In the genomic region with DNA sequence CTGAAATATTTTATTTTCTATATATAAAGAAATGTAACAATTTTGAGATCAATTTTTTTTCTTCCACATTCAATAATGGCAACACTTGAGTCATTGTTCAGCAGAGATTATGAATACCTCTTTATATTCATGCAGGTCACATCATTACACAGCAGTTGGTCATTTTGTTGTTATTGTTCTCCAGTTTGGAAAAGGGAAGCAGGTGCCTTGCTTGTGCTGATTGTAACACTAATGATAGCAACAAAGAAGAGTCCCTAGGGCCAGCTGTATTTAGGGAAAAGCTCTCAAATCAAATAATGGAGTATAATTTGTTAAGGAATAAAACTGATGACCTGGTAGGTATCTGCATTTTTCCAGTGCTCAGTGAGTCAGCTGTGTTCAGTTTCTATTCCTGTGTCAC, we compare ENCODE assay signal across 25 mouse cellular contexts.
A peak's percentile ranks its signal among the peaks of the same experiment; 100 is the strongest.
DNase-seq lines count a peak whose midpoint lies in the region; ATAC-seq and TF ChIP-seq lines count a peak whose summit lies in the region.
"Had no signal": no experiment of that assay in that cellular context is flagged by ENCODE, and none has a peak within 500 bp of the region (broad histone marks: within the 10 kb centered on the region; RNA-seq: fewer than 3 reads in every experiment).

No protein-coding gene starts in this region.

- no peak for TF ChIP-seq EP300 in MEL (IDR thresholded peaks at IDR 0.05; ENCODE audit: low read depth in 1 of 2, low read length in 2 of 2)

- no peak overlapping the region for H3K4me3 ChIP-seq in hindbrain, embryonic 12.5 days
- no peak overlapping the region for H3K4me3 ChIP-seq in hindbrain, embryonic 16.5 days (ENCODE audit: low read length)
- no peak overlapping the region for H3K4me3 ChIP-seq in midbrain, embryonic 14.5 days (replicated peaks; ENCODE audit: low read depth, low read length)
- no peak overlapping the region for H3K4me3 ChIP-seq in midbrain, embryonic 16.5 days (ENCODE audit: low read depth, low read length)
- H3K4me3 ChIP-seq in MEL (ENCODE audit: control insufficient read depth in 1 of 2, insufficient read depth in 1 of 2, low read depth in 2 of 2, low read length in 2 of 2), result no peak overlapping the region; a peak in 1 of 4 replicates
- H3K4me3 ChIP-seq: embryonic facial prominence, embryonic 12.5 days; embryonic facial prominence, embryonic 15.5 days; gastrocnemius, adult 2 months had no signal

- no peak overlapping the region for H3K9ac ChIP-seq in hindbrain, embryonic 12.5 days
- H3K9ac ChIP-seq in hindbrain, embryonic 16.5 days (ENCODE audit: low read depth, low read length), result no peak overlapping the region
- no peak overlapping the region for H3K9ac ChIP-seq in midbrain, embryonic 14.5 days (replicated peaks; ENCODE audit: low read length)
- no peak overlapping the region for H3K9ac ChIP-seq in midbrain, embryonic 16.5 days (ENCODE audit: low read depth, low read length)
- no peak overlapping the region for H3K9ac ChIP-seq in MEL (ENCODE audit: control insufficient read depth, low read depth, low read length, poor library complexity, severe bottlenecking)
- H3K9ac ChIP-seq: embryonic facial prominence, embryonic 12.5 days; embryonic facial prominence, embryonic 15.5 days; forebrain, postnatal 0 days had no signal

- H3K79me2 ChIP-seq in MEL (ENCODE audit: control insufficient read depth, insufficient read depth, low read length, poor library complexity), result no peaks in the 10 kb centered on the region

- no peak for TF ChIP-seq CTCF in MEL (IDR thresholded peaks at IDR 0.05 in 2 of 3, conservative IDR thresholded peaks at IDR 0.05 in 1 of 3; ENCODE audit: control insufficient read depth in 1 of 3, insufficient read depth in 1 of 3, low read depth in 2 of 3, low read length in 3 of 3, poor library complexity in 1 of 3, severe bottlenecking in 1 of 3)

- H3K36me3 ChIP-seq in hindbrain, embryonic 12.5 days, result no peaks in the 10 kb centered on the region
- no peaks in the 10 kb centered on the region for H3K36me3 ChIP-seq in hindbrain, embryonic 16.5 days (ENCODE audit: control insufficient read depth, insufficient read depth, low read length)
- H3K36me3 ChIP-seq in midbrain, embryonic 14.5 days (ENCODE audit: control insufficient read depth, insufficient read depth, low read length), result no peaks in the 10 kb centered on the region
- H3K36me3 ChIP-seq in midbrain, embryonic 16.5 days (ENCODE audit: control insufficient read depth, insufficient read depth, low read length), result no peaks in the 10 kb centered on the region
- H3K36me3 ChIP-seq in MEL (ENCODE audit: control insufficient read depth in 1 of 2, insufficient read depth in 2 of 2, low read length in 2 of 2), result peaks cover 0 to 6% of the 10 kb centered on the region in 2 experiments; a peak in 2 of 4 replicates
- H3K36me3 ChIP-seq: embryonic facial prominence, embryonic 12.5 days; embryonic facial prominence, embryonic 15.5 days; G1E had no signal

- peak; percentile 63 for ATAC-seq in hindbrain, embryonic 12.5 days (ENCODE audit: low FRiP score)
- ATAC-seq in hindbrain, embryonic 16.5 days, result no peak
- no peak for ATAC-seq in midbrain, embryonic 14.5 days (ENCODE audit: low FRiP score, low TSS enrichment)
- ATAC-seq in midbrain, embryonic 16.5 days, result no peak
- ATAC-seq: activated CD4-positive, CD25-positive, alpha-beta regulatory T cell, adult 4 months; forebrain, embryonic 14.5 days; forebrain, postnatal 0 days had no signal

- no peaks in the 10 kb centered on the region for H3K27me3 ChIP-seq in hindbrain, embryonic 12.5 days
- H3K27me3 ChIP-seq in hindbrain, embryonic 16.5 days (replicated peaks; ENCODE audit: control insufficient read depth, insufficient read depth, low read length), result no peaks in the 10 kb centered on the region
- H3K27me3 ChIP-seq in midbrain, embryonic 14.5 days (ENCODE audit: control insufficient read depth, insufficient read depth, low read length), result no peaks in the 10 kb centered on the region
- no peaks in the 10 kb centered on the region for H3K27me3 ChIP-seq in midbrain, embryonic 16.5 days (ENCODE audit: control insufficient read depth, insufficient read depth, low read depth, low read length)
- H3K27me3 ChIP-seq in MEL (ENCODE audit: control insufficient read depth in 1 of 2, insufficient read depth in 2 of 2, low read length in 2 of 2), result no peaks in the 10 kb centered on the region
- H3K27me3 ChIP-seq: CH12.LX; embryonic facial prominence, embryonic 12.5 days; embryonic facial prominence, embryonic 15.5 days had no signal

- TF ChIP-seq POLR2A in MEL (IDR thresholded peaks at IDR 0.05; ENCODE audit: control insufficient read depth in 1 of 2, insufficient read depth in 1 of 2, low read depth in 1 of 2, low read length in 2 of 2, poor library complexity in 1 of 2), result no peak

- H3K9me3 ChIP-seq in hindbrain, embryonic 12.5 days (replicated peaks), result no peaks in the 10 kb centered on the region
- no peaks in the 10 kb centered on the region for H3K9me3 ChIP-seq in hindbrain, embryonic 16.5 days (ENCODE audit: control insufficient read depth, low read length)
- no peaks in the 10 kb centered on the region for H3K9me3 ChIP-seq in midbrain, embryonic 14.5 days (ENCODE audit: control insufficient read depth, low read length)
- H3K9me3 ChIP-seq in midbrain, embryonic 16.5 days (replicated peaks; ENCODE audit: control insufficient read depth, low read length, poor library complexity, severe bottlenecking), result no peaks in the 10 kb centered on the region
- H3K9me3 ChIP-seq in MEL (replicated peaks; ENCODE audit: insufficient read depth, low read length), result no peaks in the 10 kb centered on the region
- H3K9me3 ChIP-seq: embryonic facial prominence, embryonic 12.5 days; embryonic facial prominence, embryonic 15.5 days; G1E had no signal

- no peak overlapping the region for H3K4me2 ChIP-seq in hindbrain, embryonic 12.5 days (replicated peaks)
- no peak overlapping the region for H3K4me2 ChIP-seq in hindbrain, embryonic 16.5 days (ENCODE audit: low read length)
- no peak overlapping the region for H3K4me2 ChIP-seq in midbrain, embryonic 14.5 days (ENCODE audit: low read length)
- H3K4me2 ChIP-seq in midbrain, embryonic 16.5 days (ENCODE audit: low read length), result no peak overlapping the region
- H3K4me2 ChIP-seq: embryonic facial prominence, embryonic 12.5 days; embryonic facial prominence, embryonic 15.5 days; heart, embryonic 11.5 days had no signal

- peak; percentile 4 for DNase-seq in midbrain, embryonic 14.5 days
- DNase-seq in MEL (ENCODE audit: low read depth, low spot score), result peak; percentile 27
- DNase-seq in brain, adult 2 months (ENCODE audit: low read depth, low spot score), result peak; percentile 0
- no peak for DNase-seq in spleen, postnatal 14 days (ENCODE audit: low spot score in 2 of 2)
- DNase-seq: adrenal gland, adult 8-10 months; adrenal gland, postnatal 25 days; B cell, adult 2 months; cerebellum, adult 11 months; cerebellum, adult 2 months; cerebellum, adult 9-11 months; cerebellum, postnatal 25 days; forebrain, postnatal 0 days; gastrocnemius, adult 2 months; gastrocnemius, postnatal 14 days; heart, adult 11 months had no signal

- no peaks in the 10 kb centered on the region for H3K4me1 ChIP-seq in hindbrain, embryonic 12.5 days
- no peaks in the 10 kb centered on the region for H3K4me1 ChIP-seq in hindbrain, embryonic 16.5 days (ENCODE audit: control insufficient read depth, insufficient read depth, low read depth, low read length)
- H3K4me1 ChIP-seq in midbrain, embryonic 14.5 days (ENCODE audit: control insufficient read depth, insufficient read depth, low read length), result no peaks in the 10 kb centered on the region
- H3K4me1 ChIP-seq in midbrain, embryonic 16.5 days (ENCODE audit: control insufficient read depth, insufficient read depth, low read length), result no peaks in the 10 kb centered on the region
- H3K4me1 ChIP-seq in MEL (ENCODE audit: control insufficient read depth in 1 of 2, insufficient read depth in 2 of 2, low read length in 2 of 2), result peaks cover 0 to 2% of the 10 kb centered on the region in 2 experiments; a peak in 1 of 4 replicates
- H3K4me1 ChIP-seq: embryonic facial prominence, embryonic 12.5 days; embryonic facial prominence, embryonic 15.5 days had no signal

- no peak for TF ChIP-seq RAD21 in MEL (IDR thresholded peaks at IDR 0.05; ENCODE audit: low read depth, low read length)

- H3K27ac ChIP-seq in hindbrain, embryonic 12.5 days, result no peak overlapping the region
- H3K27ac ChIP-seq in hindbrain, embryonic 16.5 days (ENCODE audit: low read depth, low read length), result no peak overlapping the region
- H3K27ac ChIP-seq in midbrain, embryonic 14.5 days (replicated peaks; ENCODE audit: low read depth, low read length), result no peak overlapping the region
- H3K27ac ChIP-seq in midbrain, embryonic 16.5 days (ENCODE audit: low read length), result no peak overlapping the region
- no peak overlapping the region for H3K27ac ChIP-seq in MEL (ENCODE audit: control insufficient read depth, low read depth, low read length)
- H3K27ac ChIP-seq: embryonic facial prominence, embryonic 12.5 days; embryonic facial prominence, embryonic 15.5 days; gastrocnemius, adult 2 months had no signal

TF ChIP-seq in MEL, 35 proteins besides CTCF, POLR2A, EP300 and RAD21:
- no peak for TF ChIP-seq MYB (IDR thresholded peaks at IDR 0.05; ENCODE audit: low read depth, low read length)
- TF ChIP-seq ELF1 (IDR thresholded peaks at IDR 0.05; ENCODE audit: low read depth, low read length), result 0 out of 2 replicates have a peak, but pooled peaks have one; percentile 10

Comparison
In these comparisons a context has a peak if more than half of its experiments do, and no peak if none do; other contexts are left out.
1. DNase-seq: peak in midbrain, embryonic 14.5 days (single experiment), MEL (single experiment) and brain, adult 2 months (single experiment); none in spleen, postnatal 14 days (0 of 2).